Mouse (Mus musculus) lung, postnatal 0 days (tissue): Measurements from ENCODE around the gene Frs3. TPM values are rescaled to one million over a fixed set of nuclear protein-coding genes. Genes with fewer than 3 reads are reported as not detected.

ENCODE experiments used
- ATAC-seq: fragments of 200-750 bp; cut with Nextera tagmentation; 2 replicates; pipeline ENCODE4 v1.8.0; 2017; ENCODE audit warnings: moderate library complexity
- DNase-seq: peaks from one replicate; pipeline ENCODE4 v3.0.0-alpha.2; 2016; ENCODE audit warnings: low spot score
- H3K27ac ChIP-seq: fragments of 300-500 bp; sonication (generic); 2 replicates; pipeline ENCODE4 v1.5.1; 2014; ENCODE audit warnings: antibody characterized with exemption, mild to moderate bottlenecking, low read length, mixed read lengths
- H3K27me3 ChIP-seq: fragments of 300-500 bp; sonication (generic); replicated peaks from 2 replicates; pipeline ENCODE4 v1.6.1; 2014; ENCODE audit warnings: low read length, mixed read lengths; ENCODE audit not compliant: insufficient read depth
- H3K36me3 ChIP-seq: fragments of 300-500 bp; sonication (generic); 2 replicates; pipeline ENCODE4 v1.6.1; 2014; ENCODE audit warnings: low read length, mixed read lengths; ENCODE audit not compliant: insufficient read depth
- H3K4me1 ChIP-seq: fragments of 300-500 bp; sonication (generic); 2 replicates; pipeline ENCODE4 v1.6.1; 2014; ENCODE audit warnings: antibody characterized with exemption, low read depth, low read length, mixed read lengths; ENCODE audit not compliant: insufficient read depth
- H3K4me2 ChIP-seq: fragments of 300-500 bp; sonication (generic); replicated peaks from 2 replicates; pipeline ENCODE4 v1.6.1; 2014; ENCODE audit warnings: low read depth, mild to moderate bottlenecking, low read length, moderate library complexity, mixed read lengths
- H3K4me3 ChIP-seq: fragments of 300-500 bp; sonication (generic); 2 replicates; pipeline ENCODE4 v1.5.1; 2014; ENCODE audit warnings: low read depth, low read length
- H3K9ac ChIP-seq: fragments of 300-500 bp; sonication (generic); replicated peaks from 2 replicates; pipeline ENCODE4 v1.6.1; 2014; ENCODE audit warnings: low read depth, mild to moderate bottlenecking
- H3K9me3 ChIP-seq: fragments of 300-500 bp; sonication (generic); 2 replicates; pipeline ENCODE4 v1.6.1; 2016; ENCODE audit warnings: low read length, mixed read lengths
- CTCF ChIP-seq: IDR thresholded peaks from 2 replicates; pipeline ENCODE4 v1.5.1; 2016; ENCODE audit warnings: antibody characterized with exemption, mild to moderate bottlenecking
- EP300 ChIP-seq: IDR thresholded peaks from 2 replicates; pipeline ENCODE4 v1.6.1; 2016; ENCODE audit warnings: antibody characterized with exemption, mild to moderate bottlenecking, control low read depth
- WGBS: fragments of 180-500 bp; shearing (Covaris S2); extraction: QIAGEN DNeasy Blood & Tissue Kit; methylation state at CpG from one replicate; pipeline ENCODE4 v1.1.7; 2014; 5-methylcytosine and 5-hydroxymethylcytosine counted together
- polyA plus RNA-seq: library from polyadenylated mRNA; unstranded; fragments of >200 nt; fragmentation: Nextera tagmentation; extraction: Ambion mirVana; gene quantifications from 2 replicates; pipeline ENCODE4 v1.2.1, GENCODE M21; 2015

The Frs3 gene
- polyA plus RNA-seq, 1 experiment from 2014 or later = 4.1 TPM

DNA sequence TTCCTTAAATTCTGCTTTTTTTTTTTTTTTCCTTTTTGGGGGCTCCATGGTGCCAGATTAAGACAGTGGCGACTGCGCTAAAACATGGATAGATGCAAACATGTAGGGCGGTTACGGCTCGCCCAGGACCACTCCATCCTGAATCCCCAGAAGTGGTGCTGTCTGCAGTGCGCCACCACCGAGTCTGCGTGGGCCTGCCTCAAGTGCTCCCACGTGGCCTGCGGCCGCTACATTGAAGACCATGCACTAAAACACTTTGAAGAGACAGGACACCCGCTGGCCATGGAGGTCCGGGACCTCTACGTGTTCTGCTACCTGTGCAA is 16.9 kb upstream of the Frs3 start:
- peak; percentile 7 for ATAC-seq
- TF ChIP-seq EP300 = no peak
- no peak for TF ChIP-seq CTCF
- Histone ChIP-seq H3K4me1 (peaks cover 8% of the 10 kb centered on the region; the same call in 1 of the 2 replicates), H3K4me3 (peak overlapping the region; percentile 31), H3K9ac (no peak overlapping the region), H3K27me3 (no peaks in the 10 kb centered on the region), H3K27ac (no peak overlapping the region), H3K9me3 (no peaks in the 10 kb centered on the region), H3K4me2 (peak overlapping the region; percentile 78), H3K36me3 (no peaks in the 10 kb centered on the region)
- 17% methylated on average over 14 of the region's 14 CpGs for WGBS
- DNase-seq = no peak

DNA sequence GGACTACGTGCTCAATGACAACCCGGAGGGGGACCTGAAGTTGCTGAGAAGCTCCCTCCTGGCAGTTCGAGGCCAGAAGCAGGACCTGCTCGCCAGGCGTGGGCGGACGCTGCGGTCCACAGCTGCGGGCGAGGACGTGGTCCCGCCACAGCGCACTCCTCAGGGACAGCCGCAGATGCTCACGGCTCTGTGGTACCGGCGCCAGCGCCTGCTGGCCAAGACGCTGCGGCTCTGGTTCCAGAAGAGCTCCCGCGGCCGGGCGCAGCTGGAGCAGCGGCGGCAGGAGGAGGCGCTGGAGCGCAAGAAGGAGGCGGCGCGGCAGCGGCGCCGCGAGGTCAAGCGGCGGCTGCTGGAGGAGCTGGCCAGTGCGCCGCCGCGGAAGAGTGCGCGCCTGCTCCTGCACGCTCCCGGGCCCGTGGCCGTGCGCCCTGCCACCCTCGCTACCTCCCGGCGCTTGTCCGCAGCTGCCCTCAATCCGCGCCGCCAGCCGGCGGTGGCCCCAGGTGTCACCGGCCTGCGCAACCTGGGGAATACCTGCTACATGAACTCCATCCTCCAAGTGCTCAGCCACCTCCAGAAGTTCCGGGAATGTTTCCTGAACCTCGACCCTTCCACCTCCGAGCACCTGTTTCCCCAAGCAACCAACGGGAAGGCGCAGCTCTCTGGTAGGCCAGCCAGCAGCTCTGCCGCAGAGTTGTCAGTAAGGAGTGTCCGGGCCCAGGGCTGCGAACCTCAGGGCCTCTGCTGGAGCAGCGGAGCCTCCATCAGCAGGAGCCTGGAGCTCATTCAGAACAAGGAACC is 16.3 kb upstream of the Frs3 start:
- ATAC-seq = peak; percentile 92
- TF ChIP-seq EP300 (no peak), CTCF (peak; percentile 60)
- peak overlapping the region; percentile 31 for H3K4me3 ChIP-seq

DNA sequence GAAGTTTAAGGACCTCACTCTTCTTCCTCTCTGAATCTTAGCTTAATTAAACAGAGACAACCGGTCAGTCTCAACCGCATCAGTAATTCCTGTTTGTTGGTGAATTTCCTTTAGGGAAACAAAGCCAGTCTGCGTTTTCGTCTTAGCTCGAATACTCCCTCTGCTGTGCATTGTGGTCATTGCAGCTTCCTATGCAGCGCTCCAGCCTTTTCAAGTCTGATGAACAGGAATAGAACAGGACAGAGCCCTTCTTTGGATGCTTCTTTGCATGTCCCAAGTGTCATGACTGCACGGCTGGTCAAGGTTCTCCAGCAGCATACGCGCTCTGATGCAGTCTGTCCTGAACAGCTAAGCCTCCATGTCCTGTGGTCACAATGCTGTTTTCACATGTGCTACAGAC is 12.2 kb upstream of the Frs3 start:
- Histone ChIP-seq H3K4me3 (no peak overlapping the region), H3K9ac (no peak overlapping the region), H3K9me3 (no peaks in the 10 kb centered on the region), H3K27me3 (no peaks in the 10 kb centered on the region), H3K27ac (no peak overlapping the region), H3K4me2 (no peak overlapping the region), H3K4me1 (peaks cover 8% of the 10 kb centered on the region; the same call in 1 of the 2 replicates), H3K36me3 (no peaks in the 10 kb centered on the region)
- WGBS = 19% methylated on average over 9 of the region's 9 CpGs
- TF ChIP-seq EP300 (no peak), CTCF (peak; percentile 96)
- no peak for ATAC-seq
- DNase-seq = peak; percentile 81

More for the DNA sequence above, 16.3 kb upstream of the Frs3 start:
- DNase-seq = peak; percentile 91
- 6% methylated on average over 57 of the region's 68 CpGs for WGBS
- Histone ChIP-seq H3K4me1 (peaks cover 8% of the 10 kb centered on the region; the same call in 1 of the 2 replicates), H3K27me3 (no peaks in the 10 kb centered on the region), H3K4me2 (peak overlapping the region; percentile 78), H3K36me3 (no peaks in the 10 kb centered on the region), H3K27ac (no peak overlapping the region), H3K9ac (no peak overlapping the region), H3K9me3 (no peaks in the 10 kb centered on the region)

DNA sequence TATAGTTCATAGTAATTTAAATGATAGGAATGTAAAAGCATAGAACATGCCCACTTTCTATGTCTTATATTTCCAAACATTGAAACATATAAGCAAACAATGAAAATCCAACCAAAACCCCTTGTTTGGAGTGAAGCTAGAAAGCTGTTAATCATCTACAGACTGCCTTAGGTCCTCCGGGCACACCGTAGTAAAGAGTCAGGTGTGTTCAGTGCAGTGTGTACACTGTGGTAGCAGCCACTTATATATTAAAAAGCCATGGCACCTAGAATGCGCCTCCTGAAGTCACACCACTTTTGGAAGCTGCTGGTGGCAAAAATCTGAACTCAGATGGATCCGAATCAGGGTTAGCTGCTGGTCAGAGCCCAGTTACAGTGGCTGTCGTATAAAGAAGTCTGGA is 10.6 kb upstream of the Frs3 start:
- TF ChIP-seq CTCF = no peak
- TF ChIP-seq EP300 = no peak
- Histone ChIP-seq H3K27ac (no peak overlapping the region), H3K4me2 (no peak overlapping the region), H3K4me1 (no peaks in the 10 kb centered on the region; the same call in 1 of the 2 replicates), H3K27me3 (no peaks in the 10 kb centered on the region), H3K4me3 (no peak overlapping the region), H3K9ac (no peak overlapping the region), H3K9me3 (no peaks in the 10 kb centered on the region), H3K36me3 (no peaks in the 10 kb centered on the region)
- WGBS = 65% methylated on average over 5 of the region's 5 CpGs
- peak; percentile 48 for DNase-seq
- ATAC-seq = peak; percentile 83

DNA sequence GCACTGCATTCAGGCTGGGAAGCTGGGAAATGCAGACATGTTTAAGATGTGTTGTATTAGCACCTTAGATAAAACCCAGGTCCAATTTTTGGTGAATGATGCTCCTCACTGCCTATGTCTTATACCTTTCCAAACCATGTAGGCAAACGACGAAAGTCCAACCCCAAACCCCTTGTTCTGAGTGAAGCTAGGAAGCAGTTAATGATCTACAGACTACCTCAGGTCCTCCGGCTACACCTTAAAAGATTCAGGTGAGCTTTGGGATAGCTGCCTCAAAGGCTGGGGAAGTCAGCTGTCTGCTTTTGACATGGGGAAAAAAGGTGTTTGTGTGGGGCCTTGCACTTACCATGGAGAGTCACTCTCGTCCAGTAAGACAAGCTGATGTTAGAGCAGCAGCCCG is 10.1 kb upstream of the Frs3 start:
- no peaks in the 10 kb centered on the region for H3K36me3 ChIP-seq
- 66% methylated on average over 5 of the region's 5 CpGs for WGBS
- peak; percentile 39; the same call in 1 of the 2 replicates for ATAC-seq

DNA sequence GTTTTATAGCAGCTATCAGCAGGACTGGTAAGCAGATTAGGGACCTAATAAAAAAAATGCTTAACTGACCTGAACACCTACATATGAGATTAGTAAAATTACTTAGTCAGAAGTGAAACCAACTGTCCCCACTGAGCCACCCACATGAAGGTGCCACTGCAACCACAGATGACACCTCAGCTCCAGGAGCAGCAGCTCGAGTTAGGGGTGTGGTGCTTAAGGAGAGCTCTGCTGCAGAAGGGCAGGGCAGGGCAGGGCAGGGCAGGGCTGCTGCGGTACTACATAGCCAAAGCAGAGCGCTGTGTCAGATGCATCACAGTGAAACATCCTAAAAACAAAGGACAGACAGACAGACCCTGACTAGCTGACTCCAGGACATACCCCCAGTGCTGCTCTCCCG is 6.0 kb upstream of the Frs3 start:
- peaks cover 6% of the 10 kb centered on the region; the same call in 1 of the 2 replicates for H3K4me1 ChIP-seq
- DNase-seq (no peak), ATAC-seq (no peak)
- 69% methylated on average over 4 of the region's 4 CpGs for WGBS
- H3K9me3 ChIP-seq = no peaks in the 10 kb centered on the region
- no peaks in the 10 kb centered on the region for H3K27me3 ChIP-seq
- H3K4me2 ChIP-seq = no peak overlapping the region
- H3K27ac ChIP-seq = no peak overlapping the region
- H3K36me3 ChIP-seq = peaks cover 7% of the 10 kb centered on the region; the same call in 1 of the 2 replicates
- no peak overlapping the region for H3K9ac ChIP-seq
- TF ChIP-seq EP300 (no peak), CTCF (no peak)
- no peak overlapping the region for H3K4me3 ChIP-seq

More for the DNA sequence above, 10.1 kb upstream of the Frs3 start:
- no peaks in the 10 kb centered on the region for H3K9me3 ChIP-seq
- no peaks in the 10 kb centered on the region for H3K27me3 ChIP-seq
- H3K4me2 ChIP-seq = no peak overlapping the region
- H3K4me3 ChIP-seq = no peak overlapping the region
- no peaks in the 10 kb centered on the region for H3K4me1 ChIP-seq
- TF ChIP-seq CTCF = no peak
- TF ChIP-seq EP300 = no peak
- H3K27ac ChIP-seq = no peak overlapping the region
- no peak for DNase-seq
- no peak overlapping the region for H3K9ac ChIP-seq
